Mouse (Mus musculus): ENCODE results near the gene Fis1. TPM values are rescaled to one million over a fixed set of nuclear protein-coding genes. Genes with fewer than 3 reads are reported as not detected.

Gene Fis1
- polyA plus RNA-seq, 1 experiment from 2014 or later, result 251 TPM

DNA sequence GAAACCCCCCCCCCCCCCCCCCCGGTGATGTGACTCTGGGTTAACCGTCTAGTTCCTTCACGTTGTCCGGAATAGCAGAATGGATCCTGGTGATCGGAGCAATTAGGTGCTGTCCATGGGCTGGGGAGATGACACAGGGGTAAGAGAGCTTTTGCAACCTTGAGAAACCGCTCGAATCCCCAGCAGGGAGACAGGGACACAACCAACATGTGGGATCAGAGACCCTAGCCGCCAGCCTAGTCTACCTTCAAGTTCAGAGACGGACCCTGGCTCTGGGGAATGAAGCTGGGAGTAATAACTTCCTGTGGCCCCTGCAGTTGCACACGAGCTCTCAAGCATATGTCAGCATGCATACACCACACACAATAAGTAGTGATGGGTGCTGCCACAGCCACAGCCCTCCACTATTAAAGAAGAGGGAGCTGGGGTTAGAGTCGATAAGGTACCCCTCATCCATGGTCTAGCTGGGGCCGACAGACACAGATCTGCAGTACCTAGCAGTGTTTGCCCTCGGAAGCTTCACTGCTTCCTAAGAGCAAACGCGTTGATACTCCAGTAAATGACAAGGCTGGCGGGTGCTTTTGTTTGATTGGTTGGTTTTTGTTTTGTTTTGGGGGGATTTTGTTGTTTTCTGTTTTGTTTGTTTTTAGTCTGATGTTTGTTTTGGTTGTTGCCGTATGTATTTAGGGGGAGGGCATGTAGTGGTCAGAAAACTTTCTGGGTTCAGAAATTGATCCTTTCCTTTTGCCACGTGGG lies 33.4 kb upstream of the Fis1 start:
- H3K27ac ChIP-seq (ENCODE audit: low read depth, low read length), result peak overlapping the region; percentile 46; the same call in 1 of the 2 replicates
- ATAC-seq (replicated peaks; ENCODE audit: low FRiP score), result peak; percentile 18
- WGBS, result 17% methylated on average over 18 of the region's 18 CpGs

DNA sequence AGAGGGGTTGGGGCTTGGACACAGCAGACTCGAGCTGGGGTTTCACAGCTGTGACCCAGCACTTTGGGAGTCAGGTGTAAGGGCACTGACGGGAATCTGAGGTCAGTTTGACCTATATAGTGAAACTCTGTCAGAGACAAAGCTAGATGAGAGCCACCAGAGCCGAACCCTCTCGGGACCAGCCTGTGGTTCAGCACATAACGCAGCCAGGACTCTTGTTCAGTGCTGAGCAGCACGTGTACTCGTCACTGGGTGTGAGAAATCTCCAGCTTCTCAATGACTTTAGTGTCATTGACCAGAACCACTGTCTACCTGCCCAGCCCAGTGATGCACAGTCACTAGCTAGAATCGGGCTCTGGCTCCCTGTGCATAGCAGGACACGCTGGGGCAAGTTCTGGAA lies 30.2 kb upstream of the Fis1 start:
- no peak overlapping the region for H3K9ac ChIP-seq (ENCODE audit: low read depth, low read length)
- ATAC-seq (replicated peaks; ENCODE audit: low FRiP score), result no peak
- H3K36me3 ChIP-seq (ENCODE audit: control insufficient read depth, insufficient read depth, low read length), result no peaks in the 10 kb centered on the region
- DNase-seq (ENCODE audit: low spot score), result no peak
- peaks cover 5% of the 10 kb centered on the region; the same call in 1 of the 2 replicates for H3K4me1 ChIP-seq (replicated peaks; ENCODE audit: control insufficient read depth, insufficient read depth, low read length)
- no peaks in the 10 kb centered on the region for H3K27me3 ChIP-seq (replicated peaks; ENCODE audit: control insufficient read depth, insufficient read depth, low read length)
- no peaks in the 10 kb centered on the region for H3K9me3 ChIP-seq (ENCODE audit: control insufficient read depth, low read length)
- WGBS, result 79% methylated on average over 9 of the region's 9 CpGs
- H3K27ac ChIP-seq (ENCODE audit: low read depth, low read length), result no peak overlapping the region
- no peak overlapping the region for H3K4me2 ChIP-seq
- no peak overlapping the region for H3K4me3 ChIP-seq (ENCODE audit: low read depth, low read length)

More for the DNA sequence above, 33.4 kb upstream of the Fis1 start:
- Histone ChIP-seq H3K9me3 (ENCODE audit: control insufficient read depth, low read length) (no peaks in the 10 kb centered on the region), H3K27me3 (replicated peaks; ENCODE audit: control insufficient read depth, insufficient read depth, low read length) (no peaks in the 10 kb centered on the region), H3K9ac (ENCODE audit: low read depth, low read length) (peak overlapping the region; percentile 66), H3K4me3 (ENCODE audit: low read depth, low read length) (peak overlapping the region; percentile 67), H3K4me2 (peak overlapping the region; percentile 83), H3K36me3 (ENCODE audit: control insufficient read depth, insufficient read depth, low read length) (no peaks in the 10 kb centered on the region), H3K4me1 (replicated peaks; ENCODE audit: control insufficient read depth, insufficient read depth, low read length) (peaks cover 5% of the 10 kb centered on the region; the same call in 1 of the 2 replicates)
- DNase-seq (ENCODE audit: low spot score), result peak; percentile 46

- DNase-seq (ENCODE audit: low spot score) (no peak), ATAC-seq (replicated peaks; ENCODE audit: low FRiP score) (no peak)
- Histone ChIP-seq H3K27me3 (replicated peaks; ENCODE audit: control insufficient read depth, insufficient read depth, low read length) (no peaks in the 10 kb centered on the region), H3K9ac (ENCODE audit: low read depth, low read length) (no peak overlapping the region), H3K4me3 (ENCODE audit: low read depth, low read length) (no peak overlapping the region), H3K9me3 (ENCODE audit: control insufficient read depth, low read length) (no peaks in the 10 kb centered on the region), H3K4me2 (no peak overlapping the region), H3K4me1 (replicated peaks; ENCODE audit: control insufficient read depth, insufficient read depth, low read length) (peaks cover 5% of the 10 kb centered on the region; the same call in 1 of the 2 replicates), H3K36me3 (ENCODE audit: control insufficient read depth, insufficient read depth, low read length) (no peaks in the 10 kb centered on the region), H3K27ac (ENCODE audit: low read depth, low read length) (no peak overlapping the region)
- WGBS, result 56% methylated on average over 7 of the region's 7 CpGs
Measured at GRCm38 (mm10) chr5:136923751-136924478, 29.2 kb upstream of the Fis1 start.

GRCm38 (mm10) chr5:136929073-136929472 lies 24.0 kb upstream of the Fis1 start:
- peak; percentile 82 for DNase-seq (ENCODE audit: low spot score)
- Histone ChIP-seq H3K9me3 (ENCODE audit: control insufficient read depth, low read length) (no peaks in the 10 kb centered on the region), H3K36me3 (ENCODE audit: control insufficient read depth, insufficient read depth, low read length) (no peaks in the 10 kb centered on the region), H3K9ac (ENCODE audit: low read depth, low read length) (no peak overlapping the region), H3K4me2 (no peak overlapping the region), H3K27ac (ENCODE audit: low read depth, low read length) (no peak overlapping the region), H3K4me1 (replicated peaks; ENCODE audit: control insufficient read depth, insufficient read depth, low read length) (no peaks in the 10 kb centered on the region; the same call in 1 of the 2 replicates), H3K27me3 (replicated peaks; ENCODE audit: control insufficient read depth, insufficient read depth, low read length) (no peaks in the 10 kb centered on the region), H3K4me3 (ENCODE audit: low read depth, low read length) (no peak overlapping the region)
- ATAC-seq (replicated peaks; ENCODE audit: low FRiP score), result 0 out of 2 replicates have a peak, but pooled peaks have one; percentile 45
- 23% methylated on average over 4 of the region's 4 CpGs for WGBS

DNA sequence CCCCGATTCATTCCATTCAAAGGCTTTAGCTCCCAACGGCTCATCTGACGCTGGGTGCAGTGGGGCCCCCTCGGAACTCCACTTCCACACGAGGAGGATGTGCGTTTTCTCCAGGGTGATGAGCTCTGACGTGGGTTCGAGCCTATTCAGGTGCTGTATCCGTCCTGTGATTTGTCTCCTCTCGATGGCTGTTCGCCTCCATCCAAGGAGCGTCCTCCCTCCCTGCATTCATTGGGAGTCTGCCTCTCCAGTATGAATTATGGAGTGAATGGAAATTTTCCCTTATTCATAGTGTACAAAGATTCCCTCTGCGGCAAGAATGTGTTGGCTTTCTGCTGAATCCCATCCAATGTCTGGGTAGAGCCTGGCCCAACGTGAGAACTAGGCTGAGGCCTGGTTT lies 21.2 kb upstream of the Fis1 start:
- H3K9me3 ChIP-seq (ENCODE audit: control insufficient read depth, low read length), result no peaks in the 10 kb centered on the region
- DNase-seq (ENCODE audit: low spot score) (no peak), ATAC-seq (replicated peaks; ENCODE audit: low FRiP score) (no peak)
- no peaks in the 10 kb centered on the region; the same call in 1 of the 2 replicates for H3K4me1 ChIP-seq (replicated peaks; ENCODE audit: control insufficient read depth, insufficient read depth, low read length)
- no peak overlapping the region for H3K9ac ChIP-seq (ENCODE audit: low read depth, low read length)
- H3K4me2 ChIP-seq, result no peak overlapping the region
- WGBS, result 87% methylated on average over 14 of the region's 14 CpGs
- no peaks in the 10 kb centered on the region for H3K36me3 ChIP-seq (ENCODE audit: control insufficient read depth, insufficient read depth, low read length)
- H3K27ac ChIP-seq (ENCODE audit: low read depth, low read length), result no peak overlapping the region
- H3K27me3 ChIP-seq (replicated peaks; ENCODE audit: control insufficient read depth, insufficient read depth, low read length), result no peaks in the 10 kb centered on the region
- H3K4me3 ChIP-seq (ENCODE audit: low read depth, low read length), result no peak overlapping the region

DNA sequence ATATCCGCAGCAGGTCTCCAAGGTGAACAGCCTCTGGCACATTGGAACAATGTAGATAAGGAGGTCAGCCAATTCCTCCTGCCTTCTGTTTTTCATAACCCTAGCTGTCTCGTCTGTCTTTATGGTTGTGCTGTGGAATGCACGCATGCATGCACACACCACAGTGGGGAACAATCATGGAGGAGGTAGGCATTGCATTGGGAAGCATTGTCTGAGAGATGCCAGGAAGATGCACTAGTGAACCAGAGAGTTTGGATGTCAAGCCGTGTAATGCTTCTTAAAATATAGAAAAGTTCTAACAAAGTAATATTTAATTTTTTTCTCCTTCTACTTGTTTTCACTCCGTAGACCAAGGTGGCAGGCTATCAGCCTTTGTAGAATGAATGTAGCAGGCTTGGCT lies 20.1 kb upstream of the Fis1 start:
- Histone ChIP-seq H3K4me1 (replicated peaks; ENCODE audit: control insufficient read depth, insufficient read depth, low read length) (no peaks in the 10 kb centered on the region; the same call in 1 of the 2 replicates), H3K36me3 (ENCODE audit: control insufficient read depth, insufficient read depth, low read length) (no peaks in the 10 kb centered on the region), H3K27me3 (replicated peaks; ENCODE audit: control insufficient read depth, insufficient read depth, low read length) (no peaks in the 10 kb centered on the region), H3K4me2 (no peak overlapping the region), H3K9ac (ENCODE audit: low read depth, low read length) (no peak overlapping the region), H3K9me3 (ENCODE audit: control insufficient read depth, low read length) (no peaks in the 10 kb centered on the region), H3K27ac (ENCODE audit: low read depth, low read length) (no peak overlapping the region), H3K4me3 (ENCODE audit: low read depth, low read length) (no peak overlapping the region)
- no peak for DNase-seq (ENCODE audit: low spot score)
- no peak for ATAC-seq (replicated peaks; ENCODE audit: low FRiP score)
- WGBS, result 79% methylated on average over 5 of the region's 5 CpGs

- WGBS, result 83% methylated on average over 6 of the region's 6 CpGs
- ATAC-seq (replicated peaks; ENCODE audit: low FRiP score) (no peak), DNase-seq (ENCODE audit: low spot score) (no peak)
- Histone ChIP-seq H3K27me3 (replicated peaks; ENCODE audit: control insufficient read depth, insufficient read depth, low read length) (no peaks in the 10 kb centered on the region), H3K27ac (ENCODE audit: low read depth, low read length) (no peak overlapping the region), H3K9me3 (ENCODE audit: control insufficient read depth, low read length) (no peaks in the 10 kb centered on the region), H3K36me3 (ENCODE audit: control insufficient read depth, insufficient read depth, low read length) (no peaks in the 10 kb centered on the region), H3K4me2 (no peak overlapping the region), H3K4me3 (ENCODE audit: low read depth, low read length) (no peak overlapping the region), H3K9ac (ENCODE audit: low read depth, low read length) (no peak overlapping the region), H3K4me1 (replicated peaks; ENCODE audit: control insufficient read depth, insufficient read depth, low read length) (no peaks in the 10 kb centered on the region; the same call in 1 of the 2 replicates)
Measured at GRCm38 (mm10) chr5:136933930-136934329, 19.1 kb upstream of the Fis1 start.

DNA sequence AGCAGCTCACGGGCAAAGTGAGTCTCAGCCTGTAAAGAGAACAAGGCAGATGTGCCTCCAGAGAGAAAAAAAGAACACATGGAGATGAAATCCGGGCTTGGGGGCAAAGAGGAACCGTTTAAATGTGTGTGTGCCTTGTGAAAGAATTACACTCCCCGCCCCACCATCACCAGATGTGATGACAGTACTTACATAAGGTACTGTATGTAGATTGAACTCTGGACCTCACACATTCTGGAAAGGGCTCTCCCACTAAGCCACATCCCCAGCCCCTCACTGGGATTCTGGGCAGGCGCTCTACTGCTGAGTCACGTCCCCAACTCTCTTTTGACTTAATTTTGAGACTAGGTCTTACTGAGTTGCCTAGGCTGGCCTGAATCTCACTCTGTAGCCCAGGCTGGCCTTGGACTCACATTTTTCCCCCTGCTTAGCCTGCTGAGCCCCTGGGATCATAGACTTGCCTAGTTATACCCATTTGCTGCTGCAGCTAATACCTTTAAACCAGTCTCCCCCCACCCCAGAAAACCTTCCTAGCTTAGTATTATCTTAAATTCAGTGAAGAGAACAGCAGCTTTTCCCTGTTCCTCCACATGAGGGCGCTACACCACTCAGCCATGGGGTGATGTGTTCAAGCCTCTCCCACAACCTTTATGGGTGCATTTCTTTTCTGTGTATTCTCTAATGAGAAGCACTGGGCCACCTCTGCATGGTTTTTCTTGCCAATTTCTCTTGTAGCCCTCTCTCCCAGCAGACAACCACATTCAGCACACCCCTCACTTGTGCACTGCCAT lies 17.0 kb upstream of the Fis1 start:
- WGBS, result 54% methylated on average over 7 of the region's 7 CpGs
- Histone ChIP-seq H3K4me3 (ENCODE audit: low read depth, low read length) (no peak overlapping the region), H3K27me3 (replicated peaks; ENCODE audit: control insufficient read depth, insufficient read depth, low read length) (no peaks in the 10 kb centered on the region), H3K4me2 (no peak overlapping the region), H3K4me1 (replicated peaks; ENCODE audit: control insufficient read depth, insufficient read depth, low read length) (no peaks in the 10 kb centered on the region), H3K36me3 (ENCODE audit: control insufficient read depth, insufficient read depth, low read length) (no peaks in the 10 kb centered on the region), H3K27ac (ENCODE audit: low read depth, low read length) (no peak overlapping the region), H3K9ac (ENCODE audit: low read depth, low read length) (no peak overlapping the region), H3K9me3 (ENCODE audit: control insufficient read depth, low read length) (no peaks in the 10 kb centered on the region)
- DNase-seq (ENCODE audit: low spot score), result no peak
- ATAC-seq (replicated peaks; ENCODE audit: low FRiP score), result no peak
